Mouse (Mus musculus) neural tube, embryonic 12.5 days (tissue): Measurements from ENCODE around the gene Cfap100. TPM values are rescaled to one million over a fixed set of nuclear protein-coding genes. Genes with fewer than 3 reads are reported as not detected.

Experiments used
- ATAC-seq: fragments of 200-750 bp; cut with Nextera tagmentation; 2 replicates; pipeline ENCODE4 v1.8.0; 2017; ENCODE audit warnings: low read depth, mild to moderate bottlenecking, moderate TSS enrichment, moderate library complexity; ENCODE audit not compliant: low FRiP score
- H3K27ac ChIP-seq: fragments of 300-500 bp; sonication (generic); 2 replicates; pipeline ENCODE4 v1.5.1; 2016
- H3K27me3 ChIP-seq: fragments of 300-500 bp; sonication (generic); replicated peaks from 2 replicates; pipeline ENCODE4 v1.6.1; 2016; ENCODE audit warnings: mild to moderate bottlenecking
- H3K36me3 ChIP-seq: fragments of 300-500 bp; sonication (generic); 2 replicates; pipeline ENCODE4 v1.6.1; 2016; ENCODE audit warnings: mild to moderate bottlenecking
- H3K4me1 ChIP-seq: fragments of 300-500 bp; sonication (generic); 2 replicates; pipeline ENCODE4 v1.6.1; 2016
- H3K4me2 ChIP-seq: fragments of 300-500 bp; sonication (generic); replicated peaks from 2 replicates; pipeline ENCODE4 v1.6.1; 2016; ENCODE audit warnings: mild to moderate bottlenecking
- H3K4me3 ChIP-seq: fragments of 300-500 bp; sonication (generic); 2 replicates; pipeline ENCODE4 v1.5.1; 2016
- H3K9ac ChIP-seq: fragments of 300-500 bp; sonication (generic); 2 replicates; pipeline ENCODE4 v1.6.1; 2016; ENCODE audit warnings: mild to moderate bottlenecking
- H3K9me3 ChIP-seq: fragments of 300-500 bp; sonication (generic); 2 replicates; pipeline ENCODE4 v1.6.1; 2016; ENCODE audit warnings: mild to moderate bottlenecking
- WGBS: fragments of 180-500 bp; shearing (Covaris S2); methylation state at CpG from one replicate; pipeline ENCODE4 v1.1.7; 2016; 5-methylcytosine and 5-hydroxymethylcytosine counted together
- polyA plus RNA-seq: library from polyadenylated mRNA; unstranded; fragments of >200 nt; fragmentation: Nextera tagmentation; extraction: Ambion mirVana; gene quantifications from 2 replicates; pipeline ENCODE4 v1.2.1, GENCODE M21; 2016

Cfap100 gene
- polyA plus RNA-seq, 1 experiment from 2014 or later, result 2.9 TPM

DNA sequence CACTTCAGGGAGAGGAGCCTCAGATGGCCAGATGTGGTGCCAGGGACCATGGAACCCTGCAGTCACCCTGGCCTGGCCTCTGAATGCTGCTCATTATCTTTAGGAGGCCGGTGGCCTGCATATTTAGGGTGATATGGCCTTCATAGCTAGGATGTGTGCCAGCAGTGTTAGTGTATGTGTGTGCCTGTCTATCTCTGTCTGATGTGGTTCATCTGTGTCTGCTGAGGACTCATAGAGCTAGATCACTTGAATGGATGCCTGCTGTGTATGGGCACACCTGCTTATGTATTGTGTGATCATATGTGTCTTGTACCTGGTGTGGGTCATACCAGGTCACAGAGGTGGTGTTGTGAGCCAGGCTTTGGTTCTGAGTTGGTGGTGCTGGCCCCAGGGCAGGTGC lies 39.6 kb upstream of the Cfap100 start:
- Histone ChIP-seq H3K27me3 (peaks cover 15% of the 10 kb centered on the region; the same call in 1 of the 2 replicates), H3K9ac (no peak overlapping the region), H3K27ac (no peak overlapping the region), H3K36me3 (no peaks in the 10 kb centered on the region), H3K4me2 (no peak overlapping the region), H3K9me3 (no peaks in the 10 kb centered on the region), H3K4me1 (peaks cover 9% of the 10 kb centered on the region), H3K4me3 (no peak overlapping the region)
- ATAC-seq, result no peak
- 81% methylated on average over 1 of the region's 1 CpGs for WGBS

- peaks cover 16% of the 10 kb centered on the region; the same call in 1 of the 2 replicates for H3K27me3 ChIP-seq
- H3K9ac ChIP-seq, result no peak overlapping the region
- H3K9me3 ChIP-seq, result no peaks in the 10 kb centered on the region
- 88% methylated on average over 12 of the region's 12 CpGs for WGBS
- H3K36me3 ChIP-seq, result no peaks in the 10 kb centered on the region
- ATAC-seq, result no peak
- H3K4me1 ChIP-seq, result peaks cover 14% of the 10 kb centered on the region
- no peak overlapping the region for H3K27ac ChIP-seq
- H3K4me2 ChIP-seq, result no peak overlapping the region
- no peak overlapping the region for H3K4me3 ChIP-seq
These were observed 38.3 kb upstream of the Cfap100 start for GRCm38 (mm10) chr6:90466847-90467410.

GRCm38 (mm10) chr6:90466079-90466478 lies 37.5 kb upstream of the Cfap100 start:
- H3K27me3 ChIP-seq, result peaks cover 23% of the 10 kb centered on the region; the same call in 1 of the 2 replicates
- WGBS, result 85% methylated on average over 10 of the region's 10 CpGs

DNA sequence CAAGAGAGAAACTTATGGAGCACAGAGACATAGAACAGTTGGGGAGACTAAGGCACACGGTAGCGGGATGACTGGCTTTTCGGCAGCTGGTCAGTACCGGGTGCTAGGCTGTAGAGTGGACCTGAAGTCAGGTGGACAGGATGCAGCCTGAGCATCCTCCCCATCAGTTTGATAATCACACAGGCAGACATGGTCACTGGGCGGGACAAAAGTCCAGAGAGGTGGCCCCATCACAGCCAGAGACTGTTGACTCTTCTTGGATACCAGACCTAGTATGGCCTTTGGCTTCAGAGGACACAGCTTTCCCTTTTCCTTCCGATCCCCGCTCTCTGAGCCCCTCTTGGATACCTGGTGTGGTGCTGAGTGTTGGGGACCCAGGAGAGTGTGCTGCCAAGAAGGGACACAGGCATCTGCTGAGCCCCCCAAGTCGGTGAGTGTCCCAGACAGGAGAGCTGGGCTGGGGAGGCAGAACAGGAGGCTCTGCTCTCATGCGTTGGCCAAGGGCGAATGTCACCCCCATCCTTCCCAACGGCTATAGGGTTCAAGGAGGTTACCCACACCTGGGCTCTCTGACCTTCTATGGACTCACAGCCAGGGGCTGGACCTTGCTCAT lies 36.5 kb upstream of the Cfap100 start:
- H3K27ac ChIP-seq, result no peak overlapping the region
- no peak for ATAC-seq
- 95% methylated on average over 11 of the region's 11 CpGs for WGBS
- peaks cover 31% of the 10 kb centered on the region for H3K27me3 ChIP-seq
- H3K4me1 ChIP-seq, result peaks cover 14% of the 10 kb centered on the region
- no peak overlapping the region for H3K4me3 ChIP-seq
- H3K4me2 ChIP-seq, result no peak overlapping the region
- H3K9me3 ChIP-seq, result no peaks in the 10 kb centered on the region
- no peaks in the 10 kb centered on the region for H3K36me3 ChIP-seq
- H3K9ac ChIP-seq, result no peak overlapping the region

More at GRCm38 (mm10) chr6:90466079-90466478, 37.5 kb upstream of the Cfap100 start:
- no peak for ATAC-seq
- Histone ChIP-seq H3K9me3 (no peaks in the 10 kb centered on the region), H3K9ac (no peak overlapping the region), H3K4me2 (no peak overlapping the region), H3K36me3 (no peaks in the 10 kb centered on the region), H3K4me1 (peaks cover 14% of the 10 kb centered on the region), H3K27ac (no peak overlapping the region), H3K4me3 (no peak overlapping the region)

- H3K36me3 ChIP-seq, result no peaks in the 10 kb centered on the region
- H3K4me3 ChIP-seq, result peak overlapping the region; percentile 58; the same call in 1 of the 2 replicates
- H3K27ac ChIP-seq, result no peak overlapping the region
- H3K4me1 ChIP-seq, result peaks cover 14% of the 10 kb centered on the region
- H3K27me3 ChIP-seq, result peaks cover 38% of the 10 kb centered on the region
- no peak for ATAC-seq
- peak overlapping the region; percentile 100 for H3K4me2 ChIP-seq
- 36% methylated on average over 7 of the region's 7 CpGs for WGBS
- H3K9me3 ChIP-seq, result no peaks in the 10 kb centered on the region
- H3K9ac ChIP-seq, result no peak overlapping the region
These were observed 35.4 kb upstream of the Cfap100 start for GRCm38 (mm10) chr6:90463890-90464421.

DNA sequence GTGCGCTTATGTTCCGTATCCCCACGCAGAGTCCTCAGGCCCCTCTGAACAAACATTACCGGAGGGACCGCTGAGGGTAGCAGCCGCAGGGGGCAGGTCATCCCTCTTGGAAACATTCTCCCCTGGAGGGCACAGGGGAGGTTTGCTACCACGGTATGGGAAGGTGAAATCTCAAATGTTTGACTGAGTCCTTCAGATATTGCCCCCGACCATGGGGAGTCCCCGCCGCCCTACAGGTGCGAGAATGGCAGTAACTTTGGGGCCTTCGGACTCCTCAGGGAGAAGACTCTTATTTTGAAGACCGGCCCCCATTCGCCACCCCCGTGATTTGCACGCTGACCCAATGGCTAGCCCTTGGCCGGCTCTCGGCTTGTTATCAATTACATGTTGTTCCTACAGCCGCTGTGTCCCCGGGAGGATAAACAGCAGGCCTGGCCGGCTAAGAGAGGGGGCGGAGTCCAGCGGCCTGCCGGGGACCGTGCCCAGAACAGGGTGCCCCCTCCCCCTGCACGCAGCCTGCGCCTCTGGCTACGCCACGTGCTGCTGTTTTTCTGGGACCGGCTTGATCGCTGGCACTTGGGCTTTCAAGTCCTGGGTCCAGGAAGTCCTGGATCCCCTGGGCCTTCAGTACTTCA lies 34.7 kb upstream of the Cfap100 start:
- Histone ChIP-seq H3K27ac (no peak overlapping the region), H3K4me1 (peaks cover 14% of the 10 kb centered on the region), H3K4me3 (peak overlapping the region; percentile 58), H3K9me3 (no peaks in the 10 kb centered on the region), H3K27me3 (peaks cover 38% of the 10 kb centered on the region), H3K4me2 (peak overlapping the region; percentile 100), H3K36me3 (no peaks in the 10 kb centered on the region), H3K9ac (peak overlapping the region; percentile 57)
- ATAC-seq, result peak; percentile 61
- under 1% methylated on average over 31 of the region's 31 CpGs for WGBS

- no peak overlapping the region for H3K27ac ChIP-seq
- peaks cover 38% of the 10 kb centered on the region for H3K27me3 ChIP-seq
These were observed 34.2 kb upstream of the Cfap100 start for GRCm38 (mm10) chr6:90462841-90463227.

GRCm38 (mm10) chr6:90462181-90462706 lies 33.6 kb upstream of the Cfap100 start, which contains the start of gene Klf15:
Gene Klf15 (plus strand): TSS chr6:90462576.
- Histone ChIP-seq H3K27ac (no peak within 1 kb of the TSS), H3K36me3 (no peaks in the 10 kb centered on the region), H3K9ac (peak within 1 kb of the TSS; percentile 57), H3K4me1 (peaks cover 14% of the 10 kb centered on the region), H3K4me3 (peak within 1 kb of the TSS; percentile 58), H3K27me3 (peaks cover 38% of the 10 kb centered on the region), H3K9me3 (no peaks in the 10 kb centered on the region), H3K4me2 (peak within 1 kb of the TSS; percentile 100)
- peak; percentile 70 for ATAC-seq
- under 1% methylated on average over 70 of the region's 70 CpGs for WGBS

More at GRCm38 (mm10) chr6:90462841-90463227, 34.2 kb upstream of the Cfap100 start:
- H3K9ac ChIP-seq, result peak overlapping the region; percentile 57
- ATAC-seq, result peak; percentile 62
- no peaks in the 10 kb centered on the region for H3K36me3 ChIP-seq
- H3K4me2 ChIP-seq, result peak overlapping the region; percentile 100
- peak overlapping the region; percentile 58 for H3K4me3 ChIP-seq
- under 1% methylated on average over 38 of the region's 38 CpGs for WGBS
- H3K9me3 ChIP-seq, result no peaks in the 10 kb centered on the region
- peaks cover 14% of the 10 kb centered on the region for H3K4me1 ChIP-seq

DNA sequence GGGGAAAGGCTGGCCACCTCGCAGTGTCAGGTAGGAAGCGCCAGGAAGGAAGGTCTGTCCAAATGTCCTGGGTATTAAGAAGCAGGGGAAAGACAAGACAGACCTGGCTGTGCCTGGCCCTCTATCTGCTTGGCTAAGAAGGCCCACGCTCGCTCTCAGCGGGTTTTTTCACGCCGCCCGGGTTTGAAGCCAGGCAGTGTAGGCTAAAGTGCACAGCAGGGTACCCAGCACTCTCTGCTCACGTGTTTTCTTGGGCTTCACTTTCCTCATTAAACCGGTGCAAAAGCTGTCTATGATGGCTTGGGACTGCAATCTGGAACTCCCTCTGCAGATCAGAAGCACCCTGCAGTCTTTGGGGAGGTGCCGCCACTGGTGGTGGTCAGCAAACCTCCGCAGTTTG lies 33.2 kb upstream of the Cfap100 start:
- Histone ChIP-seq H3K9ac (no peak overlapping the region), H3K27ac (no peak overlapping the region), H3K9me3 (no peaks in the 10 kb centered on the region), H3K4me1 (peaks cover 14% of the 10 kb centered on the region), H3K27me3 (peaks cover 38% of the 10 kb centered on the region), H3K4me3 (peak overlapping the region; percentile 58), H3K36me3 (no peaks in the 10 kb centered on the region), H3K4me2 (peak overlapping the region; percentile 100)
- ATAC-seq, result peak; percentile 8; the same call in 1 of the 2 replicates
- WGBS, result 6% methylated on average over 12 of the region's 12 CpGs

- H3K27me3 ChIP-seq, result peaks cover 38% of the 10 kb centered on the region
- ATAC-seq, result no peak
- H3K4me1 ChIP-seq, result peaks cover 14% of the 10 kb centered on the region
- no peak overlapping the region for H3K27ac ChIP-seq
- no peak overlapping the region for H3K4me2 ChIP-seq
- no peaks in the 10 kb centered on the region for H3K9me3 ChIP-seq
- H3K4me3 ChIP-seq, result no peak overlapping the region
- 27% methylated on average over 2 of the region's 2 CpGs for WGBS
- no peaks in the 10 kb centered on the region for H3K36me3 ChIP-seq
- no peak overlapping the region for H3K9ac ChIP-seq
These were observed 32.6 kb upstream of the Cfap100 start for GRCm38 (mm10) chr6:90461181-90461580.

GRCm38 (mm10) chr6:90457421-90457820 lies 28.8 kb upstream of the Cfap100 start:
- H3K36me3 ChIP-seq, result no peaks in the 10 kb centered on the region
- H3K4me3 ChIP-seq, result no peak overlapping the region
- no peaks in the 10 kb centered on the region for H3K9me3 ChIP-seq
- H3K4me1 ChIP-seq, result no peaks in the 10 kb centered on the region
- no peak for ATAC-seq
- no peak overlapping the region for H3K4me2 ChIP-seq
- H3K9ac ChIP-seq, result no peak overlapping the region
- H3K27me3 ChIP-seq, result peaks cover 22% of the 10 kb centered on the region
- 87% methylated on average over 2 of the region's 2 CpGs for WGBS
- H3K27ac ChIP-seq, result no peak overlapping the region

GRCm38 (mm10) chr6:90453751-90454150 lies 25.2 kb upstream of the Cfap100 start:
- Histone ChIP-seq H3K9me3 (no peaks in the 10 kb centered on the region), H3K9ac (no peak overlapping the region), H3K27me3 (no peaks in the 10 kb centered on the region), H3K36me3 (no peaks in the 10 kb centered on the region), H3K27ac (no peak overlapping the region), H3K4me3 (no peak overlapping the region), H3K4me1 (no peaks in the 10 kb centered on the region), H3K4me2 (no peak overlapping the region)
- ATAC-seq, result no peak
- WGBS, result 82% methylated on average over 5 of the region's 5 CpGs
